Mouse (Mus musculus) NIH3T3 (cell line): ENCODE results near the gene Selenoo.

Experiments
- DNase-seq: peaks from one replicate; pipeline ENCODE4 v3.0.0-alpha.2; 2012; ENCODE audit warnings: low read depth

Gene Selenoo

GRCm38 (mm10) chr15:89088607-89089247 is at the start of gene Selenoo:
TSS of gene Selenoo (plus strand) at chr15:89089084.
- peak; percentile 95 for DNase-seq

- no peak for DNase-seq
Measured at GRCm38 (mm10) chr15:89044381-89044780, 44.5 kb upstream of the Selenoo start.

GRCm38 (mm10) chr15:89046356-89046755 is 42.5 kb upstream of the Selenoo start:
- DNase-seq = no peak

GRCm38 (mm10) chr15:89054666-89055065 is 34.2 kb upstream of the Selenoo start:
- DNase-seq = no peak

- no peak for DNase-seq
Measured at GRCm38 (mm10) chr15:89058736-89059135, 30.1 kb upstream of the Selenoo start.

- DNase-seq = no peak
Measured at GRCm38 (mm10) chr15:89059161-89059931, 29.5 kb upstream of the Selenoo start, which contains the start of gene Panx2. TSS of gene Panx2 (plus strand) at chr15:89059734.

- no peak for DNase-seq
Measured at GRCm38 (mm10) chr15:89060032-89060681, 28.7 kb upstream of the Selenoo start.

GRCm38 (mm10) chr15:89060811-89061460 is 27.9 kb upstream of the Selenoo start:
- DNase-seq = no peak

GRCm38 (mm10) chr15:89061761-89062517 is 26.9 kb upstream of the Selenoo start:
- DNase-seq = no peak

- no peak for DNase-seq
Measured at GRCm38 (mm10) chr15:89062518-89062910, 26.4 kb upstream of the Selenoo start.

- DNase-seq = no peak
Measured at GRCm38 (mm10) chr15:89063001-89063400, 25.9 kb upstream of the Selenoo start.

GRCm38 (mm10) chr15:89063536-89063935 is 25.3 kb upstream of the Selenoo start:
- DNase-seq = no peak

- DNase-seq = no peak
Measured at GRCm38 (mm10) chr15:89064891-89065290, 24.0 kb upstream of the Selenoo start.

- no peak for DNase-seq
Measured at GRCm38 (mm10) chr15:89067609-89068008, 21.3 kb upstream of the Selenoo start.

GRCm38 (mm10) chr15:89068226-89068625 is 20.7 kb upstream of the Selenoo start:
- DNase-seq = no peak

GRCm38 (mm10) chr15:89069336-89069840 is 19.5 kb upstream of the Selenoo start:
- DNase-seq = no peak

- DNase-seq = no peak
Measured at GRCm38 (mm10) chr15:89070606-89071005, 18.3 kb upstream of the Selenoo start.

GRCm38 (mm10) chr15:89073993-89074603 is 14.8 kb upstream of the Selenoo start:
- DNase-seq = no peak

GRCm38 (mm10) chr15:89074613-89075477 is 14.0 kb upstream of the Selenoo start, which contains the start of gene Trabd:
TSS of gene Trabd (plus strand) at chr15:89075124.
- DNase-seq = peak; percentile 64
